Mouse (Mus musculus) limb, embryonic 11.5 days (tissue): ENCODE measurements around the gene Mfn2. TPM values are rescaled to one million over a fixed set of nuclear protein-coding genes. Genes with fewer than 3 reads are reported as not detected.
A peak's percentile ranks its signal among the peaks of the same experiment; 100 is the strongest.

ENCODE experiments used
- ATAC-seq: fragments of 200-750 bp; cut with Nextera tagmentation; 2 replicates; pipeline ENCODE4 v1.8.0; 2017; ENCODE audit warnings: low read depth; ENCODE audit not compliant: insufficient number of reproducible peaks, low FRiP score, low TSS enrichment
- DNase-seq: peaks from one replicate; pipeline ENCODE4 v3.0.0-alpha.2; 2015; ENCODE audit warnings: low spot score
- H3K27ac ChIP-seq: fragments of 300-500 bp; sonication (generic); replicated peaks from 2 replicates; pipeline ENCODE4 v1.5.1; 2014; ENCODE audit warnings: low read depth, mild to moderate bottlenecking, low read length
- H3K27me3 ChIP-seq: fragments of 300-500 bp; sonication (generic); 2 replicates; pipeline ENCODE4 v1.6.1; 2014; ENCODE audit warnings: mild to moderate bottlenecking, low read length, mixed read lengths; ENCODE audit not compliant: control insufficient read depth, insufficient read depth
- H3K36me3 ChIP-seq: fragments of 300-500 bp; sonication (generic); 2 replicates; pipeline ENCODE4 v1.6.1; 2014; ENCODE audit warnings: mild to moderate bottlenecking, low read length, moderate library complexity, mixed read lengths; ENCODE audit not compliant: control insufficient read depth, insufficient read depth
- H3K4me1 ChIP-seq: fragments of 300-500 bp; sonication (generic); 2 replicates; pipeline ENCODE4 v1.6.1; 2014; ENCODE audit warnings: low read length, mixed read lengths; ENCODE audit not compliant: control insufficient read depth, insufficient read depth
- H3K4me2 ChIP-seq: fragments of 300-500 bp; sonication (generic); 2 replicates; pipeline ENCODE4 v1.6.1; 2014; ENCODE audit warnings: low read depth, mild to moderate bottlenecking, moderate library complexity; ENCODE audit not compliant: severe bottlenecking
- H3K4me3 ChIP-seq: fragments of 300-500 bp; sonication (generic); 2 replicates; pipeline ENCODE4 v1.5.1; 2014; ENCODE audit warnings: low read depth, low read length
- H3K9ac ChIP-seq: fragments of 300-500 bp; sonication (generic); 2 replicates; pipeline ENCODE4 v1.6.1; 2014; ENCODE audit warnings: mild to moderate bottlenecking, low read length
- H3K9me3 ChIP-seq: fragments of 300-500 bp; sonication (generic); 2 replicates; pipeline ENCODE4 v1.6.1; 2016; ENCODE audit warnings: low read length; ENCODE audit not compliant: control insufficient read depth
- WGBS: fragments of 180-500 bp; shearing (Covaris S2); extraction: QIAGEN DNeasy Blood & Tissue Kit; methylation state at CpG from one replicate; pipeline ENCODE4 v1.1.7; 2014; 5-methylcytosine and 5-hydroxymethylcytosine counted together
- polyA plus RNA-seq: library from polyadenylated mRNA; unstranded; fragments of >200 nt; fragmentation: Nextera tagmentation; extraction: Ambion mirVana; gene quantifications from 2 replicates; pipeline ENCODE4 v1.2.1, GENCODE M21; 2014

Gene Mfn2
- 20.7 and 23.7 TPM in 2 replicates for polyA plus RNA-seq

DNA sequence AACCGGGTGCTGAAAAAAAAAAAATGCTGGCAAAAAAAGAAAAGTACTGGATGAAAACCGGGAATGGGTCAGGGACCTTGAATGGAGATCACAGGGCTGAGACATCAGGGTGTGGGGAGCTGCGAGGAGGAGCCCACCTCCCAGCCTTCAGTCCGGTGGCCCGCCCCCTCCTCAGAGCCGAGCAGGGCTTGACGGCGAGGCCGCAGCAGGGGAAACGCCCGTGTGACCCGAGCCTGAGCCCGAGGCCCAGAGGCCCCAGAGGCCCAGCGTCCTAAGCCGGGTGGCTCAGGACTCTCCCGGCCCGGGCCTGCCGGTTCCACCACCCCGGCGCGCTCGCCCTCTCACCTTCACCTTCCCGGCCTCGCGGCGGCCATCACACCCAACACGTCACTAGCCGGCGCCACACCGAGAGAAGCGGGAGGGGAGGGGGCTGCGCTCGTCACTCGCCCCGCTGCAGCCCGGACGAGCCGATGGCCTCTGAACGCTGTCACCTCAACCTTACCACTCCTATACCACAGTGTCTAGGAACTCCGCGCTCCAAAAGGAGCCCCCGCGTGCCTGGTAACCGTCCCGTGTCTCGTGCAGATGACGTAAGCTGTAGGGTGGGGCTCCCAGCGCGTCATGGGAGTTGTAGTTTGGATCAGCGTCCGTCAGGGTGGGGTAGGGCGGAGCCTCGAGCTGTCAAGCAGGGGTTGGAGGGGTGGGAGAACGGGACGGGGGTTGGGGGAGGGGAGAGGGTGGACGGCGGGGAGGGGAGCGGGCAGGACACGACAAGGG is at the start of gene Mfn2:
Gene Mfn2 (minus strand): TSS at position 392 of the 777 bp plus-strand sequence.
- Histone ChIP-seq H3K36me3 (no peaks in the 10 kb centered on the region), H3K4me1 (peaks cover 7% of the 10 kb centered on the region; the same call in 1 of the 2 replicates), H3K4me3 (peak within 1 kb of the TSS; percentile 92), H3K27ac (no peak within 1 kb of the TSS), H3K9me3 (no peaks in the 10 kb centered on the region), H3K9ac (peak within 1 kb of the TSS; percentile 63), H3K27me3 (no peaks in the 10 kb centered on the region), H3K4me2 (peak within 1 kb of the TSS; percentile 54)
- ATAC-seq (peak; percentile 93), DNase-seq (peak; percentile 91)
- under 1% methylated on average over 56 of the region's 59 CpGs for WGBS

DNA sequence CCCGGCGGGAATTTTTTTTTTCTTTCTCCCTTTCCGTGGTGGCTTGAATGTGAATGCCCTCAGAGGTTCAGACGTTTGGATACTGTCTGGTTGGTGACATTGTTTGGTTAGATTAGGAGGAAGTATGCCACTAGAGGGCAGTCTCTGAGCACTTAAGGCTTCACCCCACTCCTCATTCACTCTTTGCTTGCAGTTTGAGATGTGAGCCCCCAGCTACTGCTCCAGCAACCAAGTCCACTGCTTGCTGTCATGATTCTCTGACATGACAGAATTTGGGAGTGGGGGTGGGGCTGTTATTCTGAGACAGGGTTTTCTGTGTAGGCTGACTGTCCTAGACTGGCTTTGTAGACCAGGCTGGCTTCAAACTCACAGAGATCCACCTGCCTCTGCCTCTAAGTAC is 49.1 kb upstream of the Mfn2 start:
- H3K27ac ChIP-seq, result no peak overlapping the region
- no peaks in the 10 kb centered on the region for H3K4me1 ChIP-seq
- no peaks in the 10 kb centered on the region for H3K9me3 ChIP-seq
- DNase-seq (no peak), ATAC-seq (no peak)
- no peaks in the 10 kb centered on the region; the same call in 1 of the 2 replicates for H3K36me3 ChIP-seq
- no peak overlapping the region for H3K9ac ChIP-seq
- no peak overlapping the region for H3K4me3 ChIP-seq
- no peaks in the 10 kb centered on the region for H3K27me3 ChIP-seq
- 13% methylated on average over 4 of the region's 4 CpGs for WGBS
- H3K4me2 ChIP-seq, result no peak overlapping the region

DNA sequence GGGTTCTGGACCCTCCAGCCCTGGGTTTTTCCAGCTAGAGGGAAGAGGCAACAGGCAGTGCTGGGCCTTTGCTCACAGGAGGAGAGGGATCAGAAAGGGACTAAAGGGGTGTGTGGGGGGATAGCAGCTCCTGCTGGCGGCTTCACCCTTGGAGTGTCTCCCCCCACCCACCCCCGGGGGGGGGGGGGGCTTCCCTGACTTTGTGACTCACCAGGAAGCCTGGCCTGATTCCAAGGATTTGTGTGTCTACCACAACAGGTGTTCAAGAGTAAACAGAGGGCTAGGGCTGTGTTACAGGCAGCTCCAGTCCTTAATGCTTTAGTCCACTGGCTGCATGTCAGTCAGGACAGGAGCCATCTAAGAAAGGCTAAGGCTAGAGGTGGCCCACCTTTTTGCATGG is 43.0 kb upstream of the Mfn2 start:
- Histone ChIP-seq H3K27ac (no peak overlapping the region), H3K9me3 (no peaks in the 10 kb centered on the region), H3K36me3 (peaks cover 34% of the 10 kb centered on the region), H3K9ac (no peak overlapping the region), H3K4me1 (no peaks in the 10 kb centered on the region), H3K4me3 (no peak overlapping the region), H3K4me2 (no peak overlapping the region), H3K27me3 (no peaks in the 10 kb centered on the region)
- ATAC-seq (no peak), DNase-seq (no peak)
- 80% methylated on average over 1 of the region's 2 CpGs for WGBS

DNA sequence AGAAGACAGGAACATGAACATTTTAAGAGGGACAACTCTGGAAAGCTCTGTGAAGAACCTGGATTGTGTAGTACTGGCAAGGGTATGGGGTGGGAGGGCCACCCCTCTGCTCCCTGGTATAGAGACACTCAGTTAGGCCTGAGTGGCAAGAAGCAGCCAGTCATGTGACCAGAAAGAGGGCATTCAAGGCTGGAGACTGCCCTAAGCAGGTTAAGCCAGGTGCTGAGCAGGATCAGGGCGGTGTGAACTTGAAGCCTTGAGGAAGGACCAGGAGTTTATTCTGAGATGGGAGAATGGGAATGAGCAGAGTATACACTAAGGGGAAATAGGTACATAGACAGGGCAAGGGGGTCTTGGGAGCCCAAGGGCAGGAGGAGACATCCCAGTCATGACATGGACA is 38.5 kb upstream of the Mfn2 start:
- peaks cover 32% of the 10 kb centered on the region for H3K36me3 ChIP-seq
- no peaks in the 10 kb centered on the region for H3K27me3 ChIP-seq
- H3K4me2 ChIP-seq, result no peak overlapping the region
- DNase-seq, result no peak
- WGBS, result 100% methylated on average over 1 of the region's 1 CpGs
- H3K4me3 ChIP-seq, result no peak overlapping the region
- peaks cover 15% of the 10 kb centered on the region for H3K4me1 ChIP-seq
- no peak overlapping the region for H3K9ac ChIP-seq
- no peak for ATAC-seq
- no peaks in the 10 kb centered on the region for H3K9me3 ChIP-seq
- no peak overlapping the region for H3K27ac ChIP-seq

DNA sequence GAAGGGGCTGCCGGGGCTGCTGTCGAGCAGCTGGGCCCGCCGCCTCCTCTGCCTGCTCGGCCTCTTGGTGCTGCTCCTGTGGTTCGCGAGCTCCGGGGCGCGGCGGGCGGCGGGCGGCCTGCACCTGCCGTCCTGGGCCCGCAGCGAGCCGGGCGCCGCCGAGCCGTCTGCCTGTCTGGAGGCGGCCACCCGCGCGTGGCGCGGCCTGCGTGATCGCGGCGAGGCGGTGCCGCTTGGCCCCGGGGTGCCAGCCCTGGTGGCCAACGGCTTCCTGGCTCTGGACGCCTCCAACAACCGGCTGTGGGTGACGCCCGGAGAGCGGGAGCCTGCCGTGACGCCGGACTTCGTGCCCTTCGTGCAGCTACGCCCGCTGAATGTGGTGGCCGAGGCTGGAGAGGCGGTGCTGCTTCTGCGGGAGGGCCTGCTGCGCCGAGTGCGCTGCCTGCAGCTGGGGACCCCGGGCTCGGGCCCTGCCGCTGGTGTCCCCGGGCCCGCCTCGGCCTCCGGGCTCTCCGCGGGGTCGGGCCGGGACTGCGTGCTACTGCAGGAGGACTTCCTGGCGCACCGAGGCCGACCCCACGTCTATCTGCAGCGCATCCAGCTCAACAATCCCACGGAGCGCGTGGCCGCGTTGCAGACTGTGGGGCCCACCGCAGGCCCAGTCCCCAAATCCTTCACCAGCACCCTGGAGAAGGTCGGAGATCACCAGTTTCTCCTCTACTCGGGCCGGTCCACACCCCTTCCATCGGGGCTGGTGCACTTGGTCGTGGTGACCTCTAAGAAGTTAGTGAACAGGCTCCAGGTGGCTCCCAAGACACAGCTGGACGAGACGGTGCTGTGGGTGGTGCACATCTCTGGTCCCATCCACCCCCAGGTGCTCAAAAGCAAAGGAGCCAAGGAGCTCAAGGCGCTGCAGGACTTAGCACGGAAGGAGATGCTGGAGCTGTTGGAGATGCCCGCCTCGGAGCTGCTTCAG is 36.8 kb upstream of the Mfn2 start:
- H3K36me3 ChIP-seq, result peaks cover 23% of the 10 kb centered on the region
- DNase-seq (peak; percentile 35), ATAC-seq (peak; percentile 18; the same call in 1 of the 2 replicates)
- H3K9ac ChIP-seq, result peak overlapping the region; percentile 74
- no peaks in the 10 kb centered on the region for H3K27me3 ChIP-seq
- H3K4me1 ChIP-seq, result peaks cover 15% of the 10 kb centered on the region
- H3K4me3 ChIP-seq, result peak overlapping the region; percentile 89
- H3K4me2 ChIP-seq, result peak overlapping the region; percentile 98
- H3K27ac ChIP-seq, result no peak overlapping the region
- no peaks in the 10 kb centered on the region for H3K9me3 ChIP-seq
- WGBS, result 7% methylated on average over 79 of the region's 88 CpGs

DNA sequence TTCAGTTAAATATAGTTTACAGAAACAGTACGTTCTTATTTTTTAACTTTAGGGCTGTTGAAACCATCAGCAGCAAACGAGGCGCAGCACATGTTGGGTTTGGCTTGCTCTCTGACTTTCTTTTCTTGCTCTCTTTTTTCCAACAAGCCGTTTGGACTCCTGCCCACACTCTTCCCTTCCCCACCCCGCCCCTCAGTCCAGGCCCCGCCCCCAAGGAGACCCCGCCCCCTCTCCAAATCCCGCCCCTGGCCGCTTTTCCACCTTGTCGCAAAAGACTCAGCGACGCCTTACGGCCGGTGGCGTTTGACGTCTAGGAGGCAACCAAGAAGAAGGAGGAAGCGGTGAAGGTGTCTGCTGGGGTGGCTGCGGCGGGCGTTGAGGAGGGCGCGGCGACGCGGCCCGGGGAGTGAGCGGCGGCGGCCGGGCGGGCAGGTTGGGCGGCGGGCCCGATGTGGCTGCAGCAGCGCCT is 36.1 kb upstream of the Mfn2 start, which contains the start of gene 2510039O18Rik:
Gene 2510039O18Rik (plus strand): TSS at position 320 of the 469 bp plus-strand sequence.
- H3K4me2 ChIP-seq, result peak within 1 kb of the TSS; percentile 98
- H3K27ac ChIP-seq, result peak within 1 kb of the TSS; percentile 22; the same call in 1 of the 2 replicates
- H3K4me3 ChIP-seq, result peak within 1 kb of the TSS; percentile 89
- 3% methylated on average over 35 of the region's 35 CpGs for WGBS
- H3K9ac ChIP-seq, result peak within 1 kb of the TSS; percentile 74
- peaks cover 17% of the 10 kb centered on the region for H3K4me1 ChIP-seq
- peaks cover 19% of the 10 kb centered on the region for H3K36me3 ChIP-seq
- H3K9me3 ChIP-seq, result no peaks in the 10 kb centered on the region
- peak; percentile 14; the same call in 1 of the 2 replicates for ATAC-seq
- peak; percentile 88 for DNase-seq
- H3K27me3 ChIP-seq, result no peaks in the 10 kb centered on the region

DNA sequence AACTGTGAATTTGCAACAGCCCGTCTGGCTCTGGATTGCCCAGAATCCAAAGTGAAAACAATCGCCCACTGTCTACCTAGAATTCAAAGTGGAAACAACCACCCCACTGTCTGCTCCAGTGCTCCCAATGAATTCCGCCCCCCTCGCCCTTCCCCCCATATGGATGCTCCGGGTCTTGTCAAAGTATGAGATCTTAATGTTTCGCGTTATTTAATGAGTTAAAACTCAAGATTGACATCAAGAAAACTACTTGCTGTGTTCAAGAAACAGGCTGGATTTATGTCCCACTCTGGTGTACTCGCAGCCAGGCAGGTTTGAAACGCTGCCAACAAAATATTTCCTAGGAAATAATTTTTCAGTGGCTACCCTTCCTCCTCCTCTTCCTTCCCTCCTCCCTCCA is 35.6 kb upstream of the Mfn2 start:
- WGBS, result 68% methylated on average over 9 of the region's 9 CpGs
- peaks cover 16% of the 10 kb centered on the region for H3K36me3 ChIP-seq
- no peaks in the 10 kb centered on the region for H3K27me3 ChIP-seq
- DNase-seq (no peak), ATAC-seq (no peak)
- no peak overlapping the region for H3K9ac ChIP-seq
- peaks cover 17% of the 10 kb centered on the region for H3K4me1 ChIP-seq
- H3K9me3 ChIP-seq, result no peaks in the 10 kb centered on the region
- H3K4me3 ChIP-seq, result no peak overlapping the region
- H3K27ac ChIP-seq, result peak overlapping the region; percentile 22; the same call in 1 of the 2 replicates
- H3K4me2 ChIP-seq, result no peak overlapping the region
